Mouse (Mus musculus): ENCODE measurements at regions not wholly inside any gene's neighbourhood (a gene's known extent, or its start where the extent isn't known, plus 50 kb on each side); places are given as distances from the start of the nearest gene placed in this dataset.

- dilution Hi-C loops (cut with MboI; ENCODE audit: extremely low pct_ligation_motif_present, extremely low pct_unique_long_range_greater_than_20kb, low sequenced_read_pairs) (no loop called here), in situ Hi-C loops (cut with MboI; ENCODE audit: low pct_ligation_motif_present, low pct_unique_long_range_greater_than_20kb, low sequenced_read_pairs) (no loop called here)
- Histone ChIP-seq H3K79me2 (replicated peaks; ENCODE audit: control insufficient read depth, extremely low read depth, insufficient read depth, poor library complexity, severe bottlenecking) (no peaks in the 10 kb centered on the region), H3K27ac (ENCODE audit: insufficient read depth, low read depth) (no peak overlapping the region), H3K9me3 (replicated peaks; ENCODE audit: low read length) (no peaks in the 10 kb centered on the region), H3K4me3 (replicated peaks in 1 of 3; ENCODE audit: low read depth in 2 of 3, low read length in 2 of 3, poor library complexity in 1 of 3) (no peak overlapping the region), H3K4me2 (ENCODE audit: insufficient read depth, low read depth, poor library complexity, severe bottlenecking) (no peak overlapping the region), H3K36me3 (replicated peaks in 1 of 2; ENCODE audit: control insufficient read depth in 1 of 2, insufficient read depth in 1 of 2, low read length in 1 of 2) (no peaks in the 10 kb centered on the region), H3K9ac (ENCODE audit: insufficient read depth, low read depth) (no peak overlapping the region), H3K4me1 (ENCODE audit: control insufficient read depth in 1 of 2, insufficient read depth in 2 of 2) (no peaks in the 10 kb centered on the region), H3K27me3 (replicated peaks) (no peaks in the 10 kb centered on the region)
- TF ChIP-seq POLR2A (IDR thresholded peaks at IDR 0.05; ENCODE audit: low read depth, low read length) (no peak), MAZ (IDR thresholded peaks at IDR 0.05; ENCODE audit: low read depth, low read length) (no peak), KAT2A (IDR thresholded peaks at IDR 0.05; ENCODE audit: insufficient replicate concordance, low read length) (no peak), USF2 (conservative IDR thresholded peaks at IDR 0.05; ENCODE audit: low read depth, low read length) (no peak), JUN (IDR thresholded peaks at IDR 0.05; ENCODE audit: insufficient read depth, low read depth, low read length) (no peak), CTCF (conservative IDR thresholded peaks at IDR 0.05 in 1 of 2, IDR thresholded peaks at IDR 0.05 in 1 of 2; ENCODE audit: low read depth in 2 of 2, low read length in 2 of 2) (no peak), SMC3 (IDR thresholded peaks at IDR 0.05; ENCODE audit: low read depth, low read length) (no peak), MEF2A (IDR thresholded peaks at IDR 0.05; ENCODE audit: borderline replicate concordance, low read depth, low read length) (no peak)
- DNase-seq (ENCODE audit: extremely low read depth), result no peak
Measured at GRCm38 (mm10) chr1:45619008-45619407, 115.9 kb upstream of the Col5a2 start.

- dilution Hi-C loops (cut with MboI; ENCODE audit: extremely low pct_ligation_motif_present, extremely low pct_unique_long_range_greater_than_20kb, low sequenced_read_pairs) (no loop called here), in situ Hi-C loops (cut with MboI; ENCODE audit: low pct_ligation_motif_present, low pct_unique_long_range_greater_than_20kb, low sequenced_read_pairs) (loop anchor here (25.0 kb wide), 1 partner anchor 189 kb away; no protein-coding TSS in a partner anchor)
- H3K79me2 ChIP-seq (replicated peaks; ENCODE audit: control insufficient read depth, extremely low read depth, insufficient read depth, poor library complexity, severe bottlenecking), result no peaks in the 10 kb centered on the region
- H3K4me2 ChIP-seq (ENCODE audit: insufficient read depth, low read depth, poor library complexity, severe bottlenecking), result no peak overlapping the region
- no peak overlapping the region for H3K27ac ChIP-seq (ENCODE audit: insufficient read depth, low read depth)
- no peaks in the 10 kb centered on the region for H3K27me3 ChIP-seq (replicated peaks)
- H3K4me1 ChIP-seq (ENCODE audit: control insufficient read depth in 1 of 2, insufficient read depth in 2 of 2), result no peaks in the 10 kb centered on the region
- DNase-seq (ENCODE audit: extremely low read depth), result peak; percentile 45
- H3K4me3 ChIP-seq (replicated peaks in 1 of 3; ENCODE audit: low read depth in 2 of 3, low read length in 2 of 3, poor library complexity in 1 of 3), result no peak overlapping the region
- TF ChIP-seq JUND (conservative IDR thresholded peaks at IDR 0.05; ENCODE audit: low read depth, low read length), result peak; percentile 63; the same call in 1 of the 2 replicates
- no peak for TF ChIP-seq MAFK (IDR thresholded peaks at IDR 0.05; ENCODE audit: insufficient replicate concordance, low read length)
- TF ChIP-seq CHD1 (IDR thresholded peaks at IDR 0.05; ENCODE audit: low read depth, low read length), result no peak
- 0 out of 2 replicates have a peak, but pooled peaks have one; percentile 33 for TF ChIP-seq EP300 (IDR thresholded peaks at IDR 0.05; ENCODE audit: low read length)
- TF ChIP-seq POLR2A (IDR thresholded peaks at IDR 0.05; ENCODE audit: low read depth, low read length), result no peak
- no peaks in the 10 kb centered on the region for H3K36me3 ChIP-seq (replicated peaks in 1 of 2; ENCODE audit: control insufficient read depth in 1 of 2, insufficient read depth in 1 of 2, low read length in 1 of 2)
- no peak overlapping the region for H3K9ac ChIP-seq (ENCODE audit: insufficient read depth, low read depth)
- no peaks in the 10 kb centered on the region for H3K9me3 ChIP-seq (replicated peaks; ENCODE audit: low read length)
Measured at GRCm38 (mm10) chr1:45625921-45626320, 122.8 kb upstream of the Col5a2 start.

DNA sequence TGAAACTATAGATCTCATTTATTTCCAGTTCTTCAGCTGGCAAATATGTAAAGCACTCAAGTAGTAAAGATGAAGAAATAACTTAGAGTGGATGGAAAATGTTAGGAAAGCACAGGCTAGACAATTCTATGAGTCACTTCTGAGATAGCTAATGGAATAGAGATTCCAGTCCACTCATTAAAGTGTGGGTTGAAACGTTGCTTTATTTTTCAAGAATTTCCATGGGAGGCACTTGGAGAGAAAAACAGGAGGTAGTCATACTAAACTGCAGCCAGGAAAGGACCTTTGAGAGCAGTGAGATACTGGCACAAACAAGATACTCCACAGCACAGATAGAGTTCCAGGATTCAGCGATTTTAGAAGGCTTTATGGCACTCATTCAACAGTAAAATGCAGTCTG lies 123.7 kb upstream of the Col5a2 start:
- H3K36me3 ChIP-seq (replicated peaks in 1 of 2; ENCODE audit: control insufficient read depth in 1 of 2, insufficient read depth in 1 of 2, low read length in 1 of 2), result no peaks in the 10 kb centered on the region
- no peak overlapping the region for H3K4me2 ChIP-seq (ENCODE audit: insufficient read depth, low read depth, poor library complexity, severe bottlenecking)
- no peak overlapping the region for H3K27ac ChIP-seq (ENCODE audit: insufficient read depth, low read depth)
- no peaks in the 10 kb centered on the region for H3K79me2 ChIP-seq (replicated peaks; ENCODE audit: control insufficient read depth, extremely low read depth, insufficient read depth, poor library complexity, severe bottlenecking)
- H3K9ac ChIP-seq (ENCODE audit: insufficient read depth, low read depth), result no peak overlapping the region
- in situ Hi-C loops (cut with MboI; ENCODE audit: low pct_ligation_motif_present, low pct_unique_long_range_greater_than_20kb, low sequenced_read_pairs), result loop anchor here (25.0 kb wide), 1 partner anchor 189 kb away; no protein-coding TSS in a partner anchor
- no peaks in the 10 kb centered on the region for H3K9me3 ChIP-seq (replicated peaks; ENCODE audit: low read length)
- TF ChIP-seq SIN3A (IDR thresholded peaks at IDR 0.05; ENCODE audit: low read length), result no peak
- TF ChIP-seq POLR2AphosphoS2 (IDR thresholded peaks at IDR 0.05; ENCODE audit: low read depth, low read length), result no peak
- no peak for TF ChIP-seq BHLHE40 (IDR thresholded peaks at IDR 0.05; ENCODE audit: low read depth, low read length)
- no peak for TF ChIP-seq GABPA (IDR thresholded peaks at IDR 0.05; ENCODE audit: insufficient replicate concordance, low read depth, low read length)
- no peak for TF ChIP-seq HCFC1 (IDR thresholded peaks at IDR 0.05; ENCODE audit: low read depth, low read length)
- TF ChIP-seq USF2 (conservative IDR thresholded peaks at IDR 0.05; ENCODE audit: low read depth, low read length), result no peak
- no peak for TF ChIP-seq NELFE (IDR thresholded peaks at IDR 0.05; ENCODE audit: low read depth, low read length)
- TF ChIP-seq RAD21 (IDR thresholded peaks at IDR 0.05; ENCODE audit: low read depth, low read length), result no peak
- TF ChIP-seq IRF4 (IDR thresholded peaks at IDR 0.05; ENCODE audit: low read depth, low read length), result no peak
- no peak for TF ChIP-seq PAX5 (IDR thresholded peaks at IDR 0.05; ENCODE audit: low read length)
- no peak for TF ChIP-seq MAX (IDR thresholded peaks at IDR 0.05; ENCODE audit: low read length)
- TF ChIP-seq USF1 (IDR thresholded peaks at IDR 0.05; ENCODE audit: low read depth, low read length), result no peak
- H3K4me3 ChIP-seq (replicated peaks in 1 of 3; ENCODE audit: low read depth in 2 of 3, low read length in 2 of 3, poor library complexity in 1 of 3), result no peak overlapping the region
- dilution Hi-C loops (cut with MboI; ENCODE audit: extremely low pct_ligation_motif_present, extremely low pct_unique_long_range_greater_than_20kb, low sequenced_read_pairs), result no loop called here
- no peaks in the 10 kb centered on the region for H3K27me3 ChIP-seq (replicated peaks)
- no peak for DNase-seq (ENCODE audit: extremely low read depth)
- no peaks in the 10 kb centered on the region for H3K4me1 ChIP-seq (ENCODE audit: control insufficient read depth in 1 of 2, insufficient read depth in 2 of 2)

All from CH12.LX (cell line).